Mouse (Mus musculus) intestine, embryonic 15.5 days (tissue): ENCODE data around the gene Zfp334. TPM values are rescaled to one million over a fixed set of nuclear protein-coding genes. Genes with fewer than 3 reads are reported as not detected.

Experiments used
- ATAC-seq: fragments of 200-750 bp; cut with Nextera tagmentation; 2 replicates; pipeline ENCODE4 v1.8.0; 2017; ENCODE audit warnings: moderate TSS enrichment, moderate library complexity
- H3K27ac ChIP-seq: fragments of 300-500 bp; sonication (generic); 2 replicates; pipeline ENCODE4 v1.5.1; 2015; ENCODE audit warnings: mild to moderate bottlenecking, inconsistent platforms
- H3K27me3 ChIP-seq: fragments of 300-500 bp; sonication (generic); replicated peaks from 2 replicates; pipeline ENCODE4 v1.6.1; 2015; ENCODE audit warnings: inconsistent platforms
- H3K36me3 ChIP-seq: fragments of 300-500 bp; sonication (generic); 2 replicates; pipeline ENCODE4 v1.6.1; 2015; ENCODE audit warnings: inconsistent platforms
- H3K4me1 ChIP-seq: fragments of 300-500 bp; sonication (generic); replicated peaks from 2 replicates; pipeline ENCODE4 v1.6.1; 2015; ENCODE audit warnings: inconsistent platforms
- H3K4me2 ChIP-seq: fragments of 300-500 bp; sonication (generic); replicated peaks from 2 replicates; pipeline ENCODE4 v1.6.1; 2015; ENCODE audit warnings: mild to moderate bottlenecking, inconsistent platforms
- H3K4me3 ChIP-seq: fragments of 300-500 bp; sonication (generic); replicated peaks from 2 replicates; pipeline ENCODE4 v1.5.1; 2015; ENCODE audit warnings: inconsistent platforms
- H3K9ac ChIP-seq: fragments of 300-500 bp; sonication (generic); 2 replicates; pipeline ENCODE4 v1.6.1; 2015; ENCODE audit warnings: inconsistent platforms
- H3K9me3 ChIP-seq: fragments of 300-500 bp; sonication (generic); 2 replicates; pipeline ENCODE4 v1.6.1; 2016; ENCODE audit warnings: inconsistent platforms
- WGBS: fragments of 180-500 bp; shearing (Covaris S2); methylation state at CpG from one replicate; pipeline ENCODE4 v1.1.7; 2015; 5-methylcytosine and 5-hydroxymethylcytosine counted together
- polyA plus RNA-seq: library from polyadenylated mRNA; unstranded; fragments of >200 nt; fragmentation: Nextera tagmentation; extraction: Ambion mirVana; gene quantifications from 2 replicates; pipeline ENCODE4 v1.2.1, GENCODE M21; 2015

Zfp334 gene
- 4.9 and 5.0 TPM in 2 replicates for polyA plus RNA-seq

- Histone ChIP-seq H3K36me3 (peaks cover 27% of the 10 kb centered on the region), H3K9ac (peak within 1 kb of the TSS; percentile 93), H3K27ac (peak within 1 kb of the TSS; percentile 67), H3K9me3 (no peaks in the 10 kb centered on the region), H3K27me3 (no peaks in the 10 kb centered on the region), H3K4me1 (peaks cover 5% of the 10 kb centered on the region; the same call in 1 of the 2 replicates), H3K4me3 (peak within 1 kb of the TSS; percentile 67), H3K4me2 (peak within 1 kb of the TSS; percentile 73)
- under 1% methylated on average over 40 of the region's 40 CpGs for WGBS
- ATAC-seq = peak; percentile 97
Observed at GRCm38 (mm10) chr2:165387844-165388495, at the start of gene Zfp334. Gene Zfp334, minus strand, starts transcription at chr2:165388259.

GRCm38 (mm10) chr2:165428694-165429093 is 40.6 kb upstream of the Zfp334 start:
- H3K36me3 ChIP-seq = no peaks in the 10 kb centered on the region
- H3K9me3 ChIP-seq = no peaks in the 10 kb centered on the region
- no peak overlapping the region for H3K9ac ChIP-seq
- H3K4me1 ChIP-seq = no peaks in the 10 kb centered on the region
- no peak overlapping the region for H3K4me2 ChIP-seq
- no peak for ATAC-seq
- H3K4me3 ChIP-seq = no peak overlapping the region
- H3K27ac ChIP-seq = no peak overlapping the region
- no peaks in the 10 kb centered on the region for H3K27me3 ChIP-seq
- WGBS = 31% methylated on average over 7 of the region's 7 CpGs

- no peak for ATAC-seq
- Histone ChIP-seq H3K9me3 (no peaks in the 10 kb centered on the region), H3K27ac (no peak overlapping the region), H3K4me2 (no peak overlapping the region), H3K4me3 (no peak overlapping the region), H3K9ac (no peak overlapping the region), H3K27me3 (no peaks in the 10 kb centered on the region), H3K36me3 (no peaks in the 10 kb centered on the region), H3K4me1 (no peaks in the 10 kb centered on the region)
- WGBS = 75% methylated on average over 2 of the region's 2 CpGs
Observed at GRCm38 (mm10) chr2:165420195-165420594, 32.1 kb upstream of the Zfp334 start.

- no peak for ATAC-seq
- Histone ChIP-seq H3K4me1 (no peaks in the 10 kb centered on the region), H3K9me3 (no peaks in the 10 kb centered on the region), H3K9ac (no peak overlapping the region), H3K4me3 (no peak overlapping the region), H3K27ac (no peak overlapping the region), H3K36me3 (no peaks in the 10 kb centered on the region), H3K4me2 (no peak overlapping the region), H3K27me3 (no peaks in the 10 kb centered on the region)
- WGBS = 75% methylated on average over 4 of the region's 4 CpGs
Observed at GRCm38 (mm10) chr2:165419670-165420111, 31.6 kb upstream of the Zfp334 start.

GRCm38 (mm10) chr2:165418577-165418976 is 30.5 kb upstream of the Zfp334 start:
- Histone ChIP-seq H3K9me3 (no peaks in the 10 kb centered on the region), H3K4me2 (no peak overlapping the region), H3K4me3 (no peak overlapping the region), H3K36me3 (no peaks in the 10 kb centered on the region), H3K9ac (no peak overlapping the region), H3K27me3 (no peaks in the 10 kb centered on the region), H3K4me1 (no peaks in the 10 kb centered on the region), H3K27ac (no peak overlapping the region)
- WGBS = 87% methylated on average over 2 of the region's 2 CpGs
- no peak for ATAC-seq

GRCm38 (mm10) chr2:165417291-165417690 is 29.2 kb upstream of the Zfp334 start:
- ATAC-seq = no peak; the same call in 1 of the 2 replicates
- Histone ChIP-seq H3K4me3 (no peak overlapping the region), H3K27me3 (no peaks in the 10 kb centered on the region), H3K4me2 (no peak overlapping the region), H3K27ac (no peak overlapping the region), H3K36me3 (no peaks in the 10 kb centered on the region), H3K9me3 (no peaks in the 10 kb centered on the region), H3K4me1 (no peaks in the 10 kb centered on the region), H3K9ac (no peak overlapping the region)
- 73% methylated on average over 7 of the region's 7 CpGs for WGBS

- H3K4me1 ChIP-seq = no peaks in the 10 kb centered on the region
- no peak overlapping the region for H3K4me2 ChIP-seq
- H3K36me3 ChIP-seq = no peaks in the 10 kb centered on the region
- H3K4me3 ChIP-seq = no peak overlapping the region
- ATAC-seq = no peak
- H3K9me3 ChIP-seq = no peaks in the 10 kb centered on the region
- H3K27me3 ChIP-seq = no peaks in the 10 kb centered on the region
- no peak overlapping the region for H3K9ac ChIP-seq
- no peak overlapping the region for H3K27ac ChIP-seq
- 65% methylated on average over 6 of the region's 6 CpGs for WGBS
Observed at GRCm38 (mm10) chr2:165415795-165416194, 27.7 kb upstream of the Zfp334 start.

GRCm38 (mm10) chr2:165415141-165415721 is 27.2 kb upstream of the Zfp334 start:
- Histone ChIP-seq H3K4me1 (no peaks in the 10 kb centered on the region), H3K27me3 (no peaks in the 10 kb centered on the region), H3K9me3 (no peaks in the 10 kb centered on the region), H3K4me2 (no peak overlapping the region), H3K36me3 (no peaks in the 10 kb centered on the region), H3K9ac (no peak overlapping the region), H3K4me3 (no peak overlapping the region), H3K27ac (no peak overlapping the region)
- WGBS = 47% methylated on average over 11 of the region's 11 CpGs
- ATAC-seq = no peak

- H3K4me3 ChIP-seq = no peak overlapping the region
Observed at GRCm38 (mm10) chr2:165414321-165414720, 26.3 kb upstream of the Zfp334 start.

GRCm38 (mm10) chr2:165413884-165414283 is 25.8 kb upstream of the Zfp334 start:
- Histone ChIP-seq H3K36me3 (no peaks in the 10 kb centered on the region), H3K4me1 (no peaks in the 10 kb centered on the region), H3K9me3 (no peaks in the 10 kb centered on the region), H3K9ac (no peak overlapping the region), H3K27me3 (no peaks in the 10 kb centered on the region), H3K4me2 (no peak overlapping the region), H3K27ac (no peak overlapping the region), H3K4me3 (no peak overlapping the region)
- 53% methylated on average over 3 of the region's 3 CpGs for WGBS
- no peak for ATAC-seq

More at GRCm38 (mm10) chr2:165414321-165414720, 26.3 kb upstream of the Zfp334 start:
- H3K9ac ChIP-seq = no peak overlapping the region
- WGBS = 71% methylated on average over 5 of the region's 5 CpGs
- no peak for ATAC-seq
- H3K27me3 ChIP-seq = no peaks in the 10 kb centered on the region
- H3K36me3 ChIP-seq = no peaks in the 10 kb centered on the region
- H3K27ac ChIP-seq = no peak overlapping the region
- no peaks in the 10 kb centered on the region for H3K4me1 ChIP-seq
- no peaks in the 10 kb centered on the region for H3K9me3 ChIP-seq
- H3K4me2 ChIP-seq = no peak overlapping the region

GRCm38 (mm10) chr2:165407700-165408301 is 19.7 kb upstream of the Zfp334 start:
- Histone ChIP-seq H3K9me3 (no peaks in the 10 kb centered on the region), H3K4me3 (no peak overlapping the region), H3K9ac (no peak overlapping the region), H3K4me1 (0 out of 2 replicates have a peak, but pooled peaks cover 2% of the 10 kb centered on the region), H3K27ac (no peak overlapping the region), H3K36me3 (no peaks in the 10 kb centered on the region), H3K4me2 (no peak overlapping the region), H3K27me3 (no peaks in the 10 kb centered on the region)
- WGBS = 35% methylated on average over 10 of the region's 10 CpGs
- ATAC-seq = no peak

GRCm38 (mm10) chr2:165405351-165405750 is 17.3 kb upstream of the Zfp334 start:
- no peak overlapping the region for H3K4me2 ChIP-seq
- no peak overlapping the region for H3K4me3 ChIP-seq
- H3K27me3 ChIP-seq = no peaks in the 10 kb centered on the region
- no peak overlapping the region for H3K9ac ChIP-seq
- H3K27ac ChIP-seq = no peak overlapping the region
- H3K9me3 ChIP-seq = no peaks in the 10 kb centered on the region
- peaks cover 6% of the 10 kb centered on the region; the same call in 1 of the 2 replicates for H3K4me1 ChIP-seq
- ATAC-seq = 0 out of 2 replicates have a peak, but pooled peaks have one; percentile 47
- 26% methylated on average over 6 of the region's 6 CpGs for WGBS
- no peaks in the 10 kb centered on the region for H3K36me3 ChIP-seq
